Mouse (Mus musculus): Measurements from ENCODE around the gene Aipl1.

GRCm38 (mm10) chr11:72044231-72044630, 6.9 kb upstream of the Aipl1 start:
- TF ChIP-seq CTCF (IDR thresholded peaks at IDR 0.05; ENCODE audit: insufficient read depth, low read length) (no peak), POLR2A (IDR thresholded peaks at IDR 0.05; ENCODE audit: borderline replicate concordance, extremely low read depth, low read depth, low read length) (no peak)

All from lung, adult 2 months (tissue).